Mouse (Mus musculus): ENCODE measurements around the gene Abca6.

The Abca6 gene

DNA sequence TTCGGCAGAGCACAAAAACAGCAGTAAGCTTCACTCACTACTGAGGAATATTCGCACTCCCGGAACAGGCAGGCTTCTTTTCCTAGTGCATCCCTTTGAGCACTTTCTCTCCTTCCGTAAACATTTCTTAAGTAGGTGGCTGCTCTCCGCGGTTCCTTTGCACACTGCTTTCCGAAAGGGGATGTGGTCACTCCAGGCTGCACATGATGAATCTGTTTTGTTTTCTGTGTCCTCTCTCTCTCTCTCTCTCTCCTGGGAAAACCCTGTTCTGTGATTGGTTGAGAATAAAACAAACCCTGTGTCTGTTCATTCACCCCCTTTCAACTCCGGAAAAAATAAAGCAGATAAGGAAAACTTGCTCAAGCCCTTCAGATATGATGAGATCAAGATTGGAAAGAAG is at the start of gene Abca6:
Gene Abca6, minus strand, starts transcription at position 243 of the 400 bp plus-strand sequence.
- peak; percentile 97 for DNase-seq

DNA sequence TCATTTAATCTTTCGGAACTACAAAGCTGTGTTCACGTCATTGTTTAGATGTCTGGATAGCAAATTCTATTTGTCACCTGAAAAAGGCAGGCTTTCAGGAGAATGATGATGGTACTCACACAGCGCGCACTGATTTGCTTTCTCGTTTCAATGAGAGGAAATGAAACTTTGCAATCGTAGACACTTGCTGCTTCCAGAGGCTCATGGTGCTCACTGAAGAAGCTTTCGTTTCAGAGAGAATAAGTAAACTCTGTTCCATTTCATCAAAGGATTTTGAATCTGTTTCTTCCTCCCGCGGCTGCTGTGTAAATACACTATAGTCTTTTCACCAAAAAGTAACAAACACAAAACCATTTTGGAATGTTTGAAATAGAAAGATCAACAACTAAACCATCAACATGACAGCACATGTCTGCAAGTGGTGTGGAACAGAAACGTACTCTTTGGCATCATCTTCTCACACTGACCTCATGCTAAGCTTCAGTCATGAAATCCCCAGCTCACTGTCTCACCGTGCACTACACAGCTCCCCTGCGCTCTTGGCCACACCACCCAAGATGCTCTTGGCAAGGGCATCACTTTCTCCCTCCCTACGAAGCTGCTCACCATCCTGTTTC is 46.4 kb upstream of the Abca6 start:
- DNase-seq, result no peak

DNA sequence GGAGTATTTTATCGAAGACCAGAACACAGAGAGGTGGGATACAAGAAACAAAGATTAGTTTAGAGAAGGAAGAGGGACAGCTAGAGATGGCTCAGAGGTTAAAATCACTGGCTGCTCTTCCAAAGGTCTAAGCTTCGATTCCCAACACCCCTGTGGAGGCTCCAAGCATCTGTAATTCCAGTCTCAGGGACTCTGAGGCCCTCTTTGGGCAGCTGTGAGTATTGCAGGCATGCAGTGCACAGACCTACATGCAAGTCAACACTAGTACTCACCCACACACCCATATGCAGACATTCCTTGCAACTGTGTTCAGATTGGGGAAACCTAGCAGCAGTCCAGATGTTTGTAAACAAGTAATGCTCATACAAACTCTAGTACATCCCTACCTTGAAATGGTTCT is 39.0 kb upstream of the Abca6 start:
- DNase-seq, result no peak

DNA sequence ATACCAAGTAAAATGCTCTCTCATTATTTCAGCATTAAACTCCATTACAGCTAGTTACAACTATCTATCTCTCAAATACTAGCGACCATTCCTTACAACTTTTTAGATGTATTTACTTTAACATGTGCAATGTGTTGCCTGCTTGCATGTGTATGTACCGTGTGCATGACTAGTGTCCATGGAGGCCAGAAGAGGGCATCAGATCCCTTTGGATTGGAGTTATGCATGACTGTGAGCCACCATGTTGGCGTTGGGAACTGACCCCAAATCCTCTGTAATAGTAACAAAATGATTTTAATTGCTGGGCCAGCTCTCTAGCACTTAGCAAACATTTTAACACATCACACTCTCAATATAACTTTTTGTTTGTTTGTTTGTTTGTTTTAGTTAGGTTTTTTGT is 36.8 kb upstream of the Abca6 start:
- no peak for DNase-seq

DNA sequence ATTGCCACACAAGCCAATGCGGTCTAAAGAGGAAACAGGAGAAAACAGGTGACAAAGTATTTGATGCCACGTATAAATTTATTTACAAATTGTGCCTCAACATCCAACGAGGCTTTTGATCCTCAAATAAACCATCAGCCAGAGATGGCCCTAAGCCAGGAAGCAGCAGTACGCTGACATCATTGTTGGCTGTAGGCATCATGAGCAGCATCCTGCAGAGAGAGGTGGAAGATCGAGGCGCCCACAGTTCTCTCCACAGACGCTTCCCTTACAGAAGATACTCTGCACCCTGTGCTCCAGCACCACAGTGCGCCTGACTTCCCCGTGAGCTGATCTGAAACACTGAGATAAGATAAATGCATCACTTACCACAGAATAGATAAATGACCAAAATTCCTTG is 36.1 kb upstream of the Abca6 start:
- DNase-seq, result no peak

DNA sequence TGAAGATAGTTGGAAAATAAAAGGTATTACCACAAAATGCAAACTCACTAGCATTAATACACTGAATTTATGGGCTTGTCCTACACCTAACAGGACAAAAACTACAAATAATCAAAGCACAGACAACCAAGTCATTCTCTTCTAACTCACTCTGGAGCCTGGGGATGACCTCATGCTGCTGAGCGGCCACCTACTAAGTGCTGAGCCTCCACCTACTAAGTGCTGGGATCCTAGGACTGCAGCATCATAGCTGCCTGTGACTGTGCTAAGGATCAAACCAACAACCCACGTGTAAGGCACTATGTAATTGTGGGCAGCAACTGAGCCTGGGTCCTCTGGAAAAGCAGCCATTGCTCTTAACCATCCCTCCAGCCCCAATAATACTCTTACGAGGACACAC is 34.8 kb upstream of the Abca6 start:
- DNase-seq, result no peak

DNA sequence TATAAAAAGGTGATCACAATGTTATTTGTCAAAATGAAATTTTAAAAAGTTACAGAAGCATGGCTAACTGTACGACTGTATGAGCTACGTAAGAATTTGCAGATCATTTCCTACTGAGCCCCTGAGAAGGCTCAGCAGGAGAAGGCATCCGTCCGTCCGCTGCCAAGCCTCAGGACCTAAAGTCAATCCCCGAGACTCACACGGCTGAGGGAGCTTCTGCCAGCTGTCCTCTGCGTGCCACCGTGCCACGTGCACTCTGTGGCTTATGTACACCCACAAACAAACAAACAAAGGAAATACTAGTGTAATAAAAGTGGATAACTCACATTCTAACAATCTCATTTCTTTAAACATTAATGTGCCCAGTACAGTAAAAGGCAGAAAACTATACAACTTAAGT is 33.3 kb upstream of the Abca6 start:
- no peak for DNase-seq

DNA sequence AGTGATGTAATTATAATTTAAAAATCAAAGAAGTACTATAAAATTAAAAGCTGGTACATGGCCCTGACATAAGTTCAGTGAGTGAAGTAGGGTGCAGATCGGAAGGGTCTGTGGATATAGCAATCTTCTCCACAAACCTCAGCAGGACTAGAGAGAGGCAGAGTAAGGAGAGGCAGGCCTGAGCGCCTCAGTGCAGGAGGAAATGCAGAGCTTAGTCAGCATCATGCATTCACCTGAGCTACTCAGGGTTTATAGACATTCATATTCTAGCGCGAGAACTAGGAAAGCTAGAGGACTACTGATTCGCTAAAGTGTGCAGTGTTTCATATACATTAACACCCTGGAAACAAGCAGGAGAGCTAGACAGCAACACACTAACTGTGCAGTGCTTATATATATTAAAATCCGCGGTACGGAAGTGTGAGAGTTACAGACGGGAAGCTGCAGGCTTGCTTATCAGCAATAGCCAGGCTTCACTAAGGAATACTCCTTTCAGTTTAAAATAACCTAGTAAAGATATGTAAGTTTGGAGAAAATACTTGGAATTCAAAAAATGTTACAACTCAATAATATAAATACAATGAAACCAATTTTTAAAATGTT is 32.7 kb upstream of the Abca6 start:
- no peak for DNase-seq

DNA sequence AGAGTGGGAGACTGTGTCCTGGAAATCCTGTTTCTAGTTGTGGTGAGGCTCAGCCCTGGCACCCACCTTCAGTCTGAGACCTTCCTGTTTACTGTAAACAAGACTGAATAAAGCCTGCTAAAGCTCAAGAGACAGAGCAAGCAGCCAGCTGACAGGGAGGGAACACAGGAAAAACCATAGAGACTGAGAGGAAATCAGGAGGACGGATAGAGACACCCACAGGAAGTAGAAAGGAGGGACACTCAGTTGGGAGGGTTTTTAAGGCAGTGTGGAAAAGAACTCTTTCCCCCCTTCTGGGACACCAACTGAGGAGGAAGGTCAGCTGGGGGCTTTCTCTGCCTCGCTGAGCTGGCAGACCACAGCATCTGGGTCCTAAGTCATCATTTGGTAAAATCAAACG is 23.2 kb upstream of the Abca6 start:
- no peak for DNase-seq

DNA sequence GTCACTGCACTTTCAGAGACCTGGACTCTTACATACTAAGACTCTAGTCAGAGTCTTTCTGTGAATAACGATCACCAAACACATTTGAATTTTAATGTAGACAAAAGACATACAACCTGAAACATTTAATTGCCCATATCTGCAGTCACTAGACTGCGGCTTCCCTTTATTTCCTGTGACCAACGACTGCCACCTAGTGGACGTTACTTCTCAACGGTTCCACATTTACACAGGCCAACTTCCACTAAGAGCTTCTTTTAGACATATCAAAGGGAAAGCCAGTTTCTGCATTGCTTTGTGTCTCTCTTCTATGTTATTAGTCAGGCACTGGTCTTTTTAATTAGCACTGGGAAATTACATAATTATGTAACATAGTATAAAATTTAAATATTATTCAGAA is 20.2 kb upstream of the Abca6 start:
- no peak for DNase-seq

DNA sequence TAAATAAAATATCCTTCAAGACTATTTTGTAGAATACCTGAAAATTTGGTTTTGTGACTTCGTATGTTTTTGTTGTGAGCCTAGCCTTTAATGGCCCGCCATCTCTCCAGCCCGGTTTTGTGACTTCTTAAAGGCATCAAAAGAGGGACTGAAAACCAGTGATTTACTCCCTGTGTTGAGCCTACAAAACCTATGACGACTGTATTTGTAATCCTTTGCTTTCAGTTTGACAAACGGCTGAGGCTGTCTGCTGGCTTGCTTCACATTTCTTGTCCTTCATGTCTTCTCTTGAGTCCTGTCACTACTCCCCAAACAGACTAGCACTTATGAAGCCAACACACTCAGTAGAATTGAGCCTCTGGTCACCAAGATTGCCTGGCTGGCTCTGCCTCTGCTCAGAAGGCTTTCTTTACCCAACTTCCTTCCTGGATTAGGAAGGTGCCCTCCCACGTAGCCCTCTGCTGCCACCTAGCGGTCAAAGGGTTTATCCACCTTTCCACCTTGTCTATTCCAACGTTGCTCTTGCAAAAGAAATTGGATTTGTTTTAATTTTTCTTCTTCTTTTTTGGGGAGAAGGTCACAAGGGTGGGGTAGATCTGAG is 16.8 kb upstream of the Abca6 start:
- DNase-seq, result peak; percentile 96

DNA sequence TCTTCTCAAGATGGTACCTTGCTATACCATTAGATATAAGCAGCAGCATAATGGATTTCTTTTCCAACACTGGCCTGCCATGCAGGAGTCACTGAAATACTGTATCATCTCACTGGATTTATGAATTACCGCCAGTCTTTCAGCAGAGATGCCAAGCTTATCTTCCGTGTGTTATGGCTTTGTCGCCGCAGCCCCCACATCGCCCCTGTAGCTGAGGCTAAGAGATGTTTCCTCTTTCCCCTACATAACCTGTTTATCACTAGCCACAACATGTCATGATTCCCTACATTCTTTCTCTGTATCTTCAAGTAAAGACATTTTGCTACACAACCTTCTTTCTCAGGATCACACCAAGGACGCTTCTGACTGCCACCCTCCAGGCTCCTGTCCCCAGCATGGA is 15.7 kb upstream of the Abca6 start:
- no peak for DNase-seq

DNA sequence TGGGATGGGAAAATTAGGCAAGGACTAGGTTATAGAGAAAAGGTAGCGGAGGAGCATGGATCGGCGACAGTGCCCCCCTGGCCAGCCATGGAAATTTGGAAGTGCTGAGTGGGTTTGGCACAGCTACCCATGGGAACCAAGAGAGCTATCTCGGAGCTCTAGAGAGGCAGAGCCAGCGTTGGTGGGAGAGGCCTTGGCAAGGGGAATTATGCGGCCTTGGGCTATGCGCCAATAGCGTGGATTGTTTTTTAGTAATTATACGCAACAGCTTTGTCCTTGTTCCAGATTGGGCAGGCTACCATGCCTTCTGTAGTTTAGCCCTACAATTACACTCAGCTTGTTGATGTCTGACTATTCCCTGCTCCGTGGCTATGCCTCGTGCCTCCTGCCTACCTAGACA is 15.2 kb upstream of the Abca6 start:
- peak; percentile 86 for DNase-seq

DNA sequence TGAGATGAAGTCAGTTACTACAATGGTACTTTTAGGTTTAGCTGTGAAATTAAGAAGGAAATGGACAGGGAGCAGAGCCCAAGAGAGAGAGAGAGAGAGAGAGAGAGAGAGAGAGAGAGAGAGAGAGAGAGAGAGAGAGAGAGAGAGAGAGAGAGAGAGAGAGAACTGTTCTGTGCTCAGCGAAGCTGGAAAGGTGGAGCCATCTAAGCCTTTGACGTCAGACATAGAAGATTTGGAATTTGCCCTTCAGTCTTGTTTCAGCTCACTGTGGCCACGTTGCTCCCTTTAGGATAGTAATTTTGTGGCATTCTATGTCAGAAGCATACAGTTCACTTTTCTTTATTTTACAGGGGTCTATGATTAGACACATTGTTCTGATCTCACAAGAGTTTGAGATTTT is 10.3 kb upstream of the Abca6 start:
- no peak for DNase-seq

DNA sequence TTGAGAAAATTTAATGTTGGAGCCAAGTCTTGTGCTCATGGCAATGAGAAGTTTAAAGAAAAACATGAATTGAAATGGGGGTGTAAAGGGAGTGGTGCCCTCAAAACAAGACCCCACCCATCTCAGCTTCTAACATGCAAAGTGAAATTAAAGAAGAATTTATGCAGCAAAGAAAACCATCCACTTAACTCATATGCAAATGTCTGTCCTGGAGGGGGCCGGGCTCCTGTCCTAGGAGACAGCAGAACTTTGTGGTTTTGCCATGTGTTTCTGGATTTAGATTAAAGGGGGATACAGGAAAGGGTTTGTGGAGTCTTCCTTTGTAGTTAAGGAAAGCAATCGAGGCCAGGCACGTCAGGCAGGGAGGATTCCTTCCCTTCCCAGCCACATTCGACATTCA is 6.3 kb upstream of the Abca6 start:
- DNase-seq, result no peak

DNA sequence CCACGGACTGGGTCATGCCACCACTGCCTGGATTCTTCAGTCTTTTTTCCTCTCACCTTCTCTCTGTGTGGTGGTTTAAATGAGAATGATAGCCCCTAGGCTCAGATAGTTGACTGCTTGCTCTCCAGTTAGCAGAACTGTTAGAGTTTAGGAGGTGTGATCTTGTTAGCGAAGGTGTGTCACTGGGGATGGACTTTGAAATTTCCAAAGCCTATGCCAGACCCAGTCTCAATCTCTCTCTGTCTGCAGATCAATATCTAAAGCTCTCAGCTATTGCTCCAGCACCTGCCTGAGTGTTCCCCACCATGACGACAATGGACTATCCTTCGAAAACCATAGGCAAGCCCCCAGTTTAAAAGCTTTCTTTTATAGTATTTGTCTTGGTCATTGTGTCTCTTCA is 5.5 kb upstream of the Abca6 start:
- DNase-seq, result no peak

DNA sequence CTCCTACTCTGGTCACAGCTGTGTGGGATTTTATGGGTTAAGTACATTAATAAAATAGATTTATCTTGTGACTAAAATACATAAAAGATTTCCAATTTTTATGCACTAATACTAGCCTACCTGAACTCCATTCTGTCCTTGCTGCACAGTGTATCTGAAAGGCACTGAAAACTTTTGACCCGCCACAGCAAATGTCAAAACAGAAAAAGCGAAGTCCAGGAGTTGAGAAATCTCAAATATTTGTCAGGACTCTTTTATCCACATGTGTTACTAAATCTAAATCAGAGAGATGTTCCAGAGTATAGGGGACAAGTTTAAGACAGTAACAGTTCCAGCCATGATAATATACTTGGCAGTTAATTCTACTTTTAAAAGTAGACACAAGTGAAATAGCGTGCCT is 680 bp upstream of the Abca6 start:
- no peak for DNase-seq

DNA sequence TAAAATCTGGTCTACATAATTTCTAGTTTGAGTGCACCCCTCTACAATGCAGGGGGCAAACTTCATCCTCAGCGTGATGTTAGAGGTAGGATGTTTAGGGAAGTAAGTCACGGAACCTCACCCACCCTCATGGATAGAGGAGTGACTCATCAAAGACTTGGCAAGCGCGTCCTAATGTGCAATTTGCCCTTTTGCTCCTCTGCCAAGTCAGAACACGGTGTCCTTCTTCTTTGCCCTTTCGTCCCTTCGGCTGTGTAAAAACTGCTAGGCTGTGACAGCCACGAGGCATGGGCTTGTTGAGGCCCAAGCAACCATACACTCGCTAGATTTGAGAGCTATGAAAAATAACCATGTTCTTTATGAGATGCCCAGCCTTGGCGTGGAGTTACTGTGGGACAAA is 6.8 kb downstream of the Abca6 start:
- DNase-seq, result peak; percentile 94

DNA sequence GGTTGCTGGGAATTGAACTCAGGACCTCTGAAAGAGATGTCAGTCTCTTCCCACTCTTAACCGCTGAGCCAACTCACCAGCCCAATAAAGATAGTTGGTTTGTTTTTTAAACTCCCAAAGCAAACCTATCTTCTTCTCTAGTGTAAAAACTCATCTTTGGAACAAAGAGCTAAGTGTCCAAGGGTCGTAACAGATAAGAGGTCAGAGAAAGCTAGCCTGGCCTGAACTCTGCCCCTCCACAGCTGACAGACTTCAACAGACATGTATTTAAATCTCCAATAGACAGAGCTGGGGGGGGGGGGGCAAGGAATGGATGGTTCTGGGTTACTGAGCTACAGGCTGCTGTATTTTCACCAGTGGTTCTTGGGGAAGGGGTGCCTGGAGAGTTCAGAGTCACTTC is 14.1 kb downstream of the Abca6 start:
- DNase-seq, result no peak

DNA sequence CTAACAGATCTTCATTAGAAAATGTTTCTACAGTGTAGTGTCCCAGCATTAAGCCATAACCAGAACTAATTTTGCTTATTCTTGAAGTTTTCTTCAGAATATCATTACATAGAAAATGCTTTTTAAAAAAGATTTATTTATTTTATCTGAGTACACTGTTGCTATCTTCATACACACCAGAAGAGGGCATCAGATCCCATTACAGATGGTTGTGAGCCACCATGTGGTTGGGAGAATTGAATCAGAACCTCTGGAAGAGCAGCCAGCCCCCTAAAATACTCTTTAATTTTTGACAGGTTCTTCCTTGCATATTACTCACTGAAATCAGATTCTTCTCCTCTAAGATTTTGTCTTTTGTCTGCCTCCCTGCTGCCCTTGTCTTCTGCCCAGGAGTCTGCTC is 18.6 kb downstream of the Abca6 start:
- no peak for DNase-seq

DNA sequence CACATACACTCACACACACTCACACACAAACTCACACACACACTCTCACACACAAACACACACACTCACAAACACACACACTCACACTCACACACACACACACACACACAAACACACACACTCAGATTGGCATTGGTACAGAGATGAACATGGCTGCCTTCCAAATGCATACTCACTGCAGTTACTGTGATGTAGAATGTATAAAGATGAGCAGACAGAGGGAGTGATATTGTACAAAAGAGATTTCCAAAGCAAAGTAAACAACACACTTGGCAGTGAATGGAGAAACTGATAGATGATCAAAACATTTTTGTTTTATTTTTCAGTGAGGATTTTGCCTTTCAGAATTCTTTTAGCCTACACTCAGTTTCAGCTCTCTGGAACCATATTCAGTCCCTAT is 34.5 kb downstream of the Abca6 start:
- DNase-seq, result no peak

DNA sequence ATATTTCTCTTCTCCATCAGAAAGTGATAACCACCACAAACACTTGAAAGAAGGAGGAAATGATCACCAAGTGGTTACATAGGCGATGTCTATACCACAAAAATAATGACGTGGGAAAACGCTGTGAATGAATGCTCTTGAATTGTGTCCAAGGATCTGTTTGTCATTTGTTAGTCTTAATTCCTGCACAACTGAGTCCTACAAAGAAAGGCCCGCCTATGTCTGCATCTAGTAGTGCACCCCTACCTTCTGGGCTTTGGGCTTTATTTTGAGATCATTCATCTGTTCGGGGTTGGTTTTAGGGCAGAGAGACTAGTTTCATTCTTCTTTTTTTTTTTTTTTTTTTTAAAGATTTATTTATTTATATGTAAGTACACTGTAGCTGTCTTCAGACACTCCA is 47.6 kb downstream of the Abca6 start:
- DNase-seq, result no peak

DNA sequence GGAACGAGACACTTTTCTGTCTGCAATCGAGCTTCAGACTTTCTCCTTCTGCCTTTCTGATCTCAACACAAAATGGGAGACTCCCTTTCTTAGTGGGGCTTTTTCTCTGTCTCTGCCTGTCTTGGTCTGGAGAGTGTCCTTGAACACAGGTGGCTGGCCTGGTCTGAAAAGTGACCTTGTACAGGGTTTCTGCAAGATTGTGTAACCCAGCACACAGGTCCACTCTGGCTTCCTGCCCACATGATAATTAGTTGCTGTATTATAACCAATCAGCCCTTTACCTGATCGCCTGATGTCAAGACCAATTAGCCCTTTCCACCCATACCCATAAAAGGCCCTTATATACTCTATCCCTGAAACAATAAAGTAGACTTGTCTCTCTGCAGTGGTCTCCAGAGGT is 52.7 kb downstream of the Abca6 start:
- DNase-seq, result no peak

DNA sequence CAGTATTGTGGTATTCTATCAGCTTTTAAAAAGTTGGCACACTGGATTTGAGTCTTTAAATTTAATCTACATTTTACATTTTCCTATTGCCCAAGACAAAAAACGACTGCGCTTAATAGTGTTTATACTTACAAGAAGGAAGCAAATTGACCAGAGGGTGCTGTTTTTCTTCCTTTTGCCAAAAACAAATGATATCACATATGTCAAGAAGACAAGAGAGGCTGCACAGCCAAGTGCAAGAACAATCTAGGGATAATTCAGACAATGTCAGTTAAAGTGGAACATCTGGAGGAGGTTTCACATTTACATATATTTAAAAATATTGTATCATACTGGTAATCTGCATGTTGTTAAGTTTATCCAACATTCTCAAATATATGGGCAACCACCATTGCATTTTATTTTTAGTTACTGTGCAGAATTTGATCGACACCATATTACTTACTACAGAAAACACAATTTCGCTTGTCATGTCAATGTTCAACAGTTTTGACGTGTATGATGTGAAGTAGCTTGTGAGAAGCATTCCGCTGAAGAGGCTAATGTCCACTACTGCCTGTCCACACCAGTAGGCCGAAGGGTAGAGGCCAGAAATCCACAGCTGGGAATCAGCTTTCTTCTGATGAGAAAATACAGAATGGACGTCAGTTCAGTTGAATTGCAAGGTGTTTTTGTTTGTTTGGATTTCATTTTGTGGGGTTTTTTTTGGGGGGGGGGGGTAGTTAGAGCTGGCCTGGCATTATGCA is 54.8 kb downstream of the Abca6 start:
- no peak for DNase-seq
